Mouse (Mus musculus): ENCODE measurements around the gene Ttc36. TPM values are rescaled to one million over a fixed set of nuclear protein-coding genes. Genes with fewer than 3 reads are reported as not detected.

Ttc36 gene
- polyA plus RNA-seq, 1 experiment from 2014 or later, result not detected

DNA sequence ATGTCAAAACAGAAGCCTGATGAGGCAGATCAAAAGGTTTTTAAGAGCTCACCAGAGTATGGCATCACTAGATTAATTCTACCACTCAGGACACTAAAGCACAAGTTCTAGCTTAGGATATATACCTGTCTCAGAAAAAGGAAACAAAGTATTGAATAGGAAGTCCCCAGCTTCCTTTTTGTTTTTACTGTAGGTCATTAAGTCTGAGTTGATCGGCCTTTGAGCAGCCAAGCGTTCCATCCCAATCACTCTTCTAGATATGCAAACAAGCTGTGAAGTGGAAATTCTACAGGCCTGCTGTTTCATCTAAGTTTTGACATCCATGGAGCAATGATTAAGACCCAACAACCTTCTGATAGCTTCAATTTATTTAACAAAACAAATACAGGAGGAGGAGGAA, 42.0 kb downstream of the Ttc36 start:
- Histone ChIP-seq H3K9ac (ENCODE audit: low read depth, low read length) (no peak overlapping the region), H3K9me3 (ENCODE audit: control insufficient read depth, low read length) (no peaks in the 10 kb centered on the region), H3K36me3 (ENCODE audit: control insufficient read depth, insufficient read depth, low read length) (peaks cover 9% of the 10 kb centered on the region), H3K4me1 (ENCODE audit: control insufficient read depth, insufficient read depth, low read depth, low read length) (peaks cover 9% of the 10 kb centered on the region), H3K27ac (ENCODE audit: low read depth, low read length) (no peak overlapping the region), H3K4me3 (ENCODE audit: low read length) (no peak overlapping the region), H3K4me2 (ENCODE audit: low read length) (no peak overlapping the region), H3K27me3 (replicated peaks; ENCODE audit: control insufficient read depth, insufficient read depth, low read length) (no peaks in the 10 kb centered on the region)
- WGBS, result 76% methylated on average over 2 of the region's 2 CpGs
- no peak for ATAC-seq

Other genes starting within 250 kb of the Ttc36 start
- gene Cxcr5, start 241.2 kb downstream of the Ttc36 start, polyA plus RNA-seq (2015; fragmentation: Nextera tagmentation; extraction: Ambion mirVana), result not detected in 2 replicates
- gene Ddx6, start 198.2 kb downstream of the Ttc36 start, polyA plus RNA-seq (2015; fragmentation: Nextera tagmentation; extraction: Ambion mirVana), result 12.5 and 14.6 TPM in 2 replicates
- gene Treh, start 129.8 kb downstream of the Ttc36 start, polyA plus RNA-seq (2015; fragmentation: Nextera tagmentation; extraction: Ambion mirVana), result not detected in 2 replicates
- 37.4 and 44.2 TPM in 2 replicates for gene Phldb1, start 67.9 kb downstream of the Ttc36 start, polyA plus RNA-seq (2015; fragmentation: Nextera tagmentation; extraction: Ambion mirVana)
- 130 and 145 TPM in 2 replicates for gene Arcn1, start 35.2 kb downstream of the Ttc36 start, polyA plus RNA-seq (2015; fragmentation: Nextera tagmentation; extraction: Ambion mirVana)
- 152 and 160 TPM in 2 replicates for gene Ift46, start 35.2 kb downstream of the Ttc36 start, polyA plus RNA-seq (2015; fragmentation: Nextera tagmentation; extraction: Ambion mirVana)
- 23.5 and 24.8 TPM in 2 replicates for gene Tmem25, start 3.8 kb downstream of the Ttc36 start, polyA plus RNA-seq (2015; fragmentation: Nextera tagmentation; extraction: Ambion mirVana)
- gene Kmt2a, start 78.2 kb upstream of the Ttc36 start, polyA plus RNA-seq (2015; fragmentation: Nextera tagmentation; extraction: Ambion mirVana), result 14.4 and 16.4 TPM in 2 replicates
- 711 and 802 TPM in 2 replicates for gene Atp5l, start 117.7 kb upstream of the Ttc36 start, polyA plus RNA-seq (2015; fragmentation: Nextera tagmentation; extraction: Ambion mirVana)
- 31.8 and 35.0 TPM in 2 replicates for gene Ube4a, start 162.5 kb upstream of the Ttc36 start, polyA plus RNA-seq (2015; fragmentation: Nextera tagmentation; extraction: Ambion mirVana)
- not detected in 2 replicates for gene Cd3g, start 177.4 kb upstream of the Ttc36 start, polyA plus RNA-seq (2015; fragmentation: Nextera tagmentation; extraction: Ambion mirVana)
- not detected in 2 replicates for gene Cd3d, start 178.7 kb upstream of the Ttc36 start, polyA plus RNA-seq (2015; fragmentation: Nextera tagmentation; extraction: Ambion mirVana)
- 0.15 and 0.19 TPM in 2 replicates for gene Cd3e, start 206.6 kb upstream of the Ttc36 start, polyA plus RNA-seq (2015; fragmentation: Nextera tagmentation; extraction: Ambion mirVana)
- gene Mpzl2, start 236.7 kb upstream of the Ttc36 start, polyA plus RNA-seq (2015; fragmentation: Nextera tagmentation; extraction: Ambion mirVana), result 2.5 and 3.0 TPM in 2 replicates

Measured in hindbrain, embryonic 16.5 days (tissue).